8 mouse cellular contexts compared by ENCODE assay signal in the genomic region with DNA sequence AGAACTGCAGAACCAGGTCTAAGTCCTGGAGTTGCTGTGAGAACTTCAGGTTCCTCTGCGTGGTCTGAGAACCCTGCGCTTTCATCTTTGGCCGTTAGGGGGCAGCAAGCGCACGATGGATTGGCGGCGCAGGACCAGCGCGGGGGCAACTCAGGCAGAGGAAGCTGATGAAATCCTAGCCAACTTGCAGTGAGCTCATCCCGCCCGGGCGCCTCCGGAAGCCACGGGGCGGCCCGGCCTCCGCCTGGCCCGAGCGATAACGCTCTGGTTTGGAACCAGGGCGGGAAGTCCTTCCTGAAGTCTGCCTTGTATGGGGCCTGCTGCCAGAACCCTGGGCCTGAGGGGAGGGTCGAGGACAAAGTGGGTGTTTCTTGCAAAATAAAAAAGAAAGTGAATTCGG. TPM values are rescaled to one million over a fixed set of nuclear protein-coding genes. Genes with fewer than 3 reads are reported as not detected.
DNase-seq lines count a peak whose midpoint lies in the region; ATAC-seq and TF ChIP-seq lines count a peak whose summit lies in the region.

No protein-coding gene starts in this region.

- H3K4me1 ChIP-seq in cortical plate, adult 2 months (ENCODE audit: control insufficient read depth, insufficient read depth, low read length), result peaks cover 7% of the 10 kb centered on the region

- intact Hi-C loops in left cerebral cortex, postnatal 10 days (cut with DNase I), result loop anchor here (2.0 to 10.0 kb wide), 3 partner anchors 32 to 170 kb away; no protein-coding TSS in a partner anchor

- TF ChIP-seq POLR2A in cortical plate, adult 2 months (IDR thresholded peaks at IDR 0.05; ENCODE audit: extremely low read depth, insufficient read depth, low read length), result no peak

- H3K27ac ChIP-seq in cortical plate, adult 2 months (ENCODE audit: insufficient read depth, low read length), result peak overlapping the region; percentile 85

- peak; percentile 89 for DNase-seq in adipocyte (ENCODE audit: low spot score)
- peak; percentile 87 to 92 for DNase-seq in gastrocnemius, adult 8-10 months (ENCODE audit: low spot score in 2 of 2)
- DNase-seq in hindlimb bud, embryonic 11.5 days (ENCODE audit: extremely low spot score, low read depth, low spot score), result peak; percentile 77
- DNase-seq in left cerebral cortex, postnatal 10 days (ENCODE audit: extremely low spot score in 1 of 2, low spot score in 2 of 2), result peak; percentile 91 to 95
- peak; percentile 93 for DNase-seq in right cerebral cortex, postnatal 14 days
- peak; percentile 92 for DNase-seq in urinary bladder, postnatal 25 days (ENCODE audit: low spot score)

- H3K4me3 ChIP-seq in cortical plate, adult 2 months (ENCODE audit: insufficient read depth, low read length), result peak overlapping the region; percentile 61

- peak; percentile 70 for ATAC-seq in megakaryocyte progenitor cell, adult 5-6 weeks (replicated peaks; ENCODE audit: poor library complexity)

- TF ChIP-seq CTCF in cortical plate, adult 2 months (IDR thresholded peaks at IDR 0.05; ENCODE audit: extremely low read depth, insufficient read depth, low read length), result peak; percentile 95

RNA-seq across cellular contexts. Expression of gene Ccdc9, which starts 8.2 kb away (rescaled TPM):
- polyA plus RNA-seq in cortical plate, adult 2 months (2012; rRNA removed), result 68.9 and 79.1 TPM in 2 replicates
- total RNA-seq in gastrocnemius, adult 8-10 months (2022), result 10 to 100 TPM; 28.4 to 37.4 (median 32.2) TPM
- total RNA-seq in left cerebral cortex, postnatal 10 days (2021), result 10 to 100 TPM; 85.5 to 89.0 TPM
- 17.3 and 19.8 TPM in 2 replicates for total RNA-seq in megakaryocyte progenitor cell, adult 5-6 weeks (2015)
- 87.9 and 99.6 TPM in 2 replicates for total RNA-seq in megakaryocyte progenitor cell, adult 5-6 weeks (2017)

RNA-seq across cellular contexts. Expression of gene Bbc3, which starts 13.4 kb away (rescaled TPM):
- 8.1 and 11.2 TPM in 2 replicates for polyA plus RNA-seq in cortical plate, adult 2 months (2012; rRNA removed)
- 1 to 10 TPM; 1.4 to 2.1 (median 1.5) TPM for total RNA-seq in gastrocnemius, adult 8-10 months (2022)
- 10 to 100 TPM; 30.1 to 34.6 TPM for total RNA-seq in left cerebral cortex, postnatal 10 days (2021)
- 0.25 and 1.8 TPM in 2 replicates for total RNA-seq in megakaryocyte progenitor cell, adult 5-6 weeks (2015)
- total RNA-seq in megakaryocyte progenitor cell, adult 5-6 weeks (2017), result 0.84 and 1.2 TPM in 2 replicates

RNA-seq across cellular contexts. Expression of gene Inafm1, which starts 21.4 kb away (rescaled TPM):
- 49.8 and 53.2 TPM in 2 replicates for polyA plus RNA-seq in cortical plate, adult 2 months (2012; rRNA removed)
- total RNA-seq in gastrocnemius, adult 8-10 months (2022), result 10 to 100 TPM; 13.6 to 19.4 (median 15.8) TPM
- total RNA-seq in left cerebral cortex, postnatal 10 days (2021), result 10 to 100 TPM; 33.0 to 35.6 TPM
- 5.0 and 11.3 TPM in 2 replicates for total RNA-seq in megakaryocyte progenitor cell, adult 5-6 weeks (2015)
- total RNA-seq in megakaryocyte progenitor cell, adult 5-6 weeks (2017), result 5.2 and 6.8 TPM in 2 replicates

RNA-seq across cellular contexts. Expression of gene C5ar1, which starts 35.5 kb away (rescaled TPM):
- 1.5 and 2.0 TPM in 2 replicates for polyA plus RNA-seq in cortical plate, adult 2 months (2012; rRNA removed)
- total RNA-seq in gastrocnemius, adult 8-10 months (2022), result 1 to 10 TPM in 2 of 4 experiments, under 1 TPM in 2; 0.44 to 1.4 (median 0.92) TPM
- under 1 TPM; 0.71 to 0.83 TPM for total RNA-seq in left cerebral cortex, postnatal 10 days (2021)
- total RNA-seq in megakaryocyte progenitor cell, adult 5-6 weeks (2015), result 2.4 and 4.0 TPM in 2 replicates
- total RNA-seq in megakaryocyte progenitor cell, adult 5-6 weeks (2017), result 0.57 and 1.2 TPM in 2 replicates

RNA-seq across cellular contexts. Expression of gene C5ar2, which starts 50.9 kb away (rescaled TPM):
- polyA plus RNA-seq in cortical plate, adult 2 months (2012; rRNA removed), result 0.48 and 0.57 TPM in 2 replicates
- total RNA-seq in gastrocnemius, adult 8-10 months (2022), result under 1 TPM; 0.19 to 0.25 (median 0.23) TPM
- total RNA-seq in left cerebral cortex, postnatal 10 days (2021), result under 1 TPM; 0.53 to 0.79 TPM
- total RNA-seq in megakaryocyte progenitor cell, adult 5-6 weeks (2015), result 1.1 and 1.7 TPM in 2 replicates
- 1.1 and 1.3 TPM in 2 replicates for total RNA-seq in megakaryocyte progenitor cell, adult 5-6 weeks (2017)

Comparison
In these comparisons a context has a peak if more than half of its experiments do, and no peak if none do; other contexts are left out.
1. Peak in every context shown above with its lines: DNase-seq, ATAC-seq, H3K4me3 ChIP-seq and H3K27ac ChIP-seq.
2. RNA of gene Bbc3, which starts 13.4 kb away (total RNA-seq): 30.1 to 34.6 TPM in left cerebral cortex, postnatal 10 days; 1.4 to 2.1 TPM in gastrocnemius, adult 8-10 months and 0.25 to 1.8 TPM in megakaryocyte progenitor cell, adult 5-6 weeks; every median in the first group is over 10 times any median in the second.